Mouse (Mus musculus) bone marrow, adult 2 months (tissue): Measurements from ENCODE around the gene Pkmyt1. TPM values are rescaled to one million over a fixed set of nuclear protein-coding genes. Genes with fewer than 3 reads are reported as not detected.
A peak's percentile ranks its signal among the peaks of the same experiment; 100 is the strongest.

Experiments
- H3K27ac ChIP-seq: fragments of 200-500 bp; 2 replicates; pipeline ENCODE4 v1.5.1; 2012; ENCODE audit warnings: low read depth, mild to moderate bottlenecking, control low read depth, inconsistent platforms, low read length; ENCODE audit not compliant: control insufficient read depth, poor library complexity, insufficient read depth
- H3K4me1 ChIP-seq: fragments of 200-500 bp; 2 replicates; pipeline ENCODE4 v1.6.1; 2011; ENCODE audit warnings: low read length; ENCODE audit not compliant: control insufficient read depth, insufficient read depth
- H3K4me3 ChIP-seq: fragments of 200-500 bp; replicated peaks from 2 replicates; pipeline ENCODE3; 2011; ENCODE audit warnings: mild to moderate bottlenecking, low read depth, low read length, control low read depth; ENCODE audit not compliant: control insufficient read depth
- CTCF ChIP-seq: fragments of 200-500 bp; IDR thresholded peaks from 2 replicates; pipeline ENCODE4 v1.5.1; 2011; ENCODE audit warnings: low read length, control low read depth; ENCODE audit not compliant: control insufficient read depth, insufficient read depth
- POLR2A ChIP-seq: fragments of 200-500 bp; IDR thresholded peaks from 2 replicates; pipeline ENCODE4 v1.6.1; 2011; ENCODE audit warnings: low read depth, mild to moderate bottlenecking, control low read depth, low read length, borderline replicate concordance; ENCODE audit not compliant: control insufficient read depth
- whole genome bisulfite sequencing: fragments of 180-500 bp; shearing (Covaris S2); methylation state at CpG from one replicate; pipeline ENCODE4 v1.1.7; 2018; 5-methylcytosine and 5-hydroxymethylcytosine counted together
- polyA plus RNA-seq: library from polyadenylated mRNA; stranded (reverse); fragments of >200 nt; gene quantifications from 2 replicates; pipeline ENCODE4 v1.2.4, GENCODE M21; 2011; ENCODE audit warnings: low replicate concordance; ENCODE audit not compliant: missing spikeins, insufficient read depth, insufficient read length

Pkmyt1 gene
- polyA plus RNA-seq, 1 experiment: 85.5 TPM

DNA sequence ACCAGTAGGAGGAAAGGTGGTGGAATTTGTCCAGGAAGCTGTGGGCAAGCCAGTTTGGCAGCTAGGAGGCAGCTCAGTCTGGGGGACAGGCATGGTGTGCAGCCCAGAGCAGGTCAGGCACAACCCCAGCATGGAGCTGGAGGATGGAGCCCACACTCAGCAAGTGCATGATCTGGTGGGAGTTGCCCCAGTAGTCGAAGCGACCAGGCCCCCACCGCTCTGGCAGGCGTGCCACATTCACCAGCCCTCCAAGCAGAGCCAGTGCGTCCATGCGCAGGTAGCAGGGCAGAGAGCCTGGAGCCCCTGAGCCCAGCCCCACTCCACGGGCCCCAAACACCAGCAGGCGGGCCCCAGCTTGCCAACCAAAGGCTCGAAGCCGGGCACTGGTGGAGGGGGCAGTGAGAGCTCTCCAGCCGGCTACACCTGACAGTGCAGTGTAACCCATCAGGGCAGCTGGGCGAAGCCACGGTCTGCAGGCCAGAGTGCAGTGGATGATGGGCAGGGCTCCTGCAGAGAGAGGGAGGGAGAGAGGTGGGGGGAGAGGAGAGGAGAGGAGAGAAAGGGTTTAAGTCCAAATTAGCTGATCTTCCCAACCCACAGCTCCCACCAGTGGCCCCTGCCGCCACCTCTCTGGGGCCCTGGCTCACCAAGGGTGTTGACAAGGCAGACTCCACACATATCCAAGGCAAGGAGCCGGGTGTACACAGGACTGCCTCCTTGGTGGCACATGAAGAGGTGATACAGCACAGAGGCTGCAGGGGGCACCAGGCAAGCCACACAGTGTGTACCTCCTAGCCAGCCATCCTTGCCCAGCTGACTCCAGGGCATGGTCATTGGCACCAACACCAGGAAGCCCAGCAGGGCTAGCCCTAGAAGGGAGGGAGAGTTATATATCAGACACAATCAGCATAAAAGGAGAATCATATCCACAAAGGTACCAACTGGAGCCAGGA lies 11.6 kb downstream of the Pkmyt1 start:
- TF ChIP-seq POLR2A (no peak), CTCF (no peak)
- H3K4me1 ChIP-seq: peaks cover 1% of the 10 kb centered on the region
- no peak overlapping the region for H3K27ac ChIP-seq
- H3K4me3 ChIP-seq: no peak overlapping the region
- WGBS: 85% methylated on average over 15 of the region's 15 CpGs

DNA sequence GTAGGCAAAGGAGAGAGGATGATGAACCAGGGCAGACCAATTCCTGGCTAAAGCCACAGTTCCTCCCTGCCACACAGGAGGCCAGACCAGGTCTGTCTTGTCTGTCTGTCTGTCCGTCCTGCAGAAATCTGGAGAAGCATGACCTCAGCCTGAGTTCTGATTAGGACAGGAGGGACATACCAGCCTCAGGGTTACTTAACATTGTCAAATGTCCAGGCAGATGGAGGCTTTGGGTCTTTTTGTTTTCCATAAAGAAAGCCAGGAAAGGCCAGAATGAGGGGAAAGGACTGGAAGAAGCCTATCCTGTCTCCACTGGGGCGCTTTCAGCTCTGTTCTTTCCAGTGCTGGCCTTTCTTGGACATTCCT lies 12.7 kb downstream of the Pkmyt1 start:
- H3K4me1 ChIP-seq: peaks cover 1% of the 10 kb centered on the region
- no peak overlapping the region for H3K27ac ChIP-seq
- TF ChIP-seq POLR2A (no peak), CTCF (no peak)
- WGBS: 80% methylated on average over 2 of the region's 2 CpGs
- H3K4me3 ChIP-seq: no peak overlapping the region

- WGBS: 4% methylated on average over 48 of the region's 48 CpGs
- peak overlapping the region; percentile 67 for H3K4me3 ChIP-seq
- H3K4me1 ChIP-seq: peaks cover 1% of the 10 kb centered on the region
- H3K27ac ChIP-seq: peak overlapping the region; percentile 20; the same call in 1 of the 2 replicates
- TF ChIP-seq POLR2A: no peak
- TF ChIP-seq CTCF: no peak
Measured at GRCm38 (mm10) chr17:23739202-23740135, 13.3 kb downstream of the Pkmyt1 start.

DNA sequence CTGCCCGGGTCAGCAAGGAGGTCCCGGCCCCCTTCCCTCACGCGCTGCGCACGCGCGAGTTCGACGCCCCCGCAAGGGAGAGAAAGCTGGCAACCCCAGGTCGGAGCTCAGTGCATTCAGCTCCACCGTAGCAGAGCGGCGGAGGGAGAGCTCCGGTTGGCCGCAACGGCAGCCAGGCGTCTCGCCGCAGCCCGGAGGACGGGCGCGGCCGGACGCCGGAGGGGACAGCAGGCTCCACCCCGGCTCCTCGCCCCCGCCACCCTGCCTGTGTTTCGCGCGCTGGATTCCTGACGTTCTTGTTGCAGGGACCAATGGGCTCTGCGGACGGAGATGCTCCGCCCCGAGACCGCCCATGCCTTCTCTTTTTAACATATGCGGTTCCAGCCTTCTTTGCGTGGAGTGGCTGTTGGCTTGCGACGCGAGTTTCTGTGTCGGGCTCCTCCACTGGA lies 14.0 kb downstream of the Pkmyt1 start:
- no peak for TF ChIP-seq CTCF
- peak; percentile 49; the same call in 1 of the 2 replicates for TF ChIP-seq POLR2A
- Histone ChIP-seq H3K4me1 (peaks cover 1% of the 10 kb centered on the region), H3K27ac (peak overlapping the region; percentile 20; the same call in 1 of the 2 replicates), H3K4me3 (peak overlapping the region; percentile 67)
- under 1% methylated on average over 46 of the region's 46 CpGs for WGBS

- peak within 1 kb of the TSS; percentile 67 for H3K4me3 ChIP-seq
- TF ChIP-seq CTCF (no peak), POLR2A (0 out of 2 replicates have a peak, but pooled peaks have one; percentile 8)
- H3K27ac ChIP-seq: peak within 1 kb of the TSS; percentile 20; the same call in 1 of the 2 replicates
- 3% methylated on average over 13 of the region's 13 CpGs for WGBS
- H3K4me1 ChIP-seq: peaks cover 1% of the 10 kb centered on the region
Measured at GRCm38 (mm10) chr17:23740598-23741021, 14.5 kb downstream of the Pkmyt1 start, which contains the start of gene Paqr4. Gene Paqr4, minus strand, starts transcription at chr17:23740867.

DNA sequence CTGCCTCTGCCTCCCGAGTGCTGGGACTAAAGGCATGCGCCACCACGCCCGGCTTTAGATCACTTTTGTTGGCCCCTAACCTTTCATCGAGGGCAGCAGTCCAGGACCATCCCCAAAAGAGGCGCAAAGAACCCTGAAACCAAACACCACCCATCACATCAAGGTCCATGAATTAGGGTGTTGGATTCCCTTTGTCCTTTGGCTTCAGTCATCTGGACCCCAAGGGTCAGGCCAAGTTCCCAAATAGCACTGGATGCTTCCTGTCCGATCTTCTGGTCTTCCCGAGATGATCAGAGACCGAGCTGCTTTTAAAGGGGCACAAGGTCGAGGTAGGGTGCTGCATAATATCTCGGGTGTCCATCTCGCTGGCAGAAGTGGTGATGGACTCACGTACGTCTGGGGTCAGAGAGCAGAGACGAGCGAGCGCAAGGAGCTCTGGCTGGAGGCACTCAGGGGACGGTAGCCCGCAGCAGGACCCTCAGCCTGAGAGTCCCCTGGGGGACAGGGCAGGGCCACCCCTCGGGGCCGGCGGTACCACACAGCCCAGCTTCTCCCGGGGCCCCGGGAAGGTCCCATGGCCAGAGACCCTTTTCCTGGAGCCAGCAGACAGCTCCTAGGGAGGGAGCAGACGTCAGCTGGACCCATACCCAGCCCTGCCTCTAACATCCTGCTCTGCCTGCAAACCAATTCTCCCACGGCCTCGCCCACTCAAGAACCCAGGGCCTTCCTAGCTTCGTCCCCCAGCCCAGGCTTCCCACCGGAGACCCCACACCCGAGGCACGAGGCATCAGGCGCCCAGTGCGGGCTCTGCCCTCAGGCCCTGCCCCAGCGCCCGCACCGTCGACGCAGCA lies 15.4 kb downstream of the Pkmyt1 start:
- H3K4me3 ChIP-seq: no peak overlapping the region
- H3K27ac ChIP-seq: no peak overlapping the region
- WGBS: 46% methylated on average over 38 of the region's 38 CpGs
- peaks cover 1% of the 10 kb centered on the region for H3K4me1 ChIP-seq
- TF ChIP-seq POLR2A: no peak
- no peak for TF ChIP-seq CTCF

GRCm38 (mm10) chr17:23742210-23742793 lies 16.2 kb downstream of the Pkmyt1 start:
- H3K4me3 ChIP-seq: no peak overlapping the region
- 10% methylated on average over 44 of the region's 44 CpGs for WGBS
- peaks cover 4% of the 10 kb centered on the region for H3K4me1 ChIP-seq
- no peak overlapping the region; the same call in 1 of the 2 replicates for H3K27ac ChIP-seq
- no peak for TF ChIP-seq CTCF
